Mouse (Mus musculus): ENCODE data around the gene Ppp3r2. TPM values are rescaled to one million over a fixed set of nuclear protein-coding genes. Genes with fewer than 3 reads are reported as not detected.

Gene Ppp3r2
- polyA plus RNA-seq, 1 experiment from 2014 or later = not detected

DNA sequence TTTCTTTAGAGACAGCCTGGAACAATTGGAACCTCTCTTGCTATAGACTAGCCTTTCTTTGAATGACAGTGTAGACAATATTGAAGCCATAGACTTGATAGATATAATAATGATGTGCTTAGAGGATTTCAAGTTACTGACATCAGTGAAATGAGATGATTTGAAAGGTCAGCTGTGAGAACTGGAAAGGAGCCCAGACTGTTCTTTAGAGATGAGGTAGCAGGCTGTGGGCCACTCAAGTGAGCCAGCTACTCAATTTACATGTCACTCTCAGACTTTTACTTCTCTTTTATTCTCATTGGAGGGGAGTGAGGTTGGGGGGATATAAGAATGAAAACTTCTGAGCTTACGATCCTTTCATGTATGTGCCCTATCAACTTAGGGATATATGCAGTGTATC is 22.4 kb downstream of the Ppp3r2 start:
- Histone ChIP-seq H3K9ac (no peak overlapping the region), H3K4me3 (no peak overlapping the region), H3K36me3 (peaks cover 41% of the 10 kb centered on the region), H3K9me3 (no peaks in the 10 kb centered on the region), H3K27me3 (no peaks in the 10 kb centered on the region), H3K4me1 (no peaks in the 10 kb centered on the region), H3K27ac (no peak overlapping the region), H3K4me2 (no peak overlapping the region)
- 88% methylated on average over 1 of the region's 1 CpGs for WGBS
- ATAC-seq (ENCODE audit: borderline replicate concordance, extremely low read depth, low FRiP score, low TSS enrichment) = no peak

DNA sequence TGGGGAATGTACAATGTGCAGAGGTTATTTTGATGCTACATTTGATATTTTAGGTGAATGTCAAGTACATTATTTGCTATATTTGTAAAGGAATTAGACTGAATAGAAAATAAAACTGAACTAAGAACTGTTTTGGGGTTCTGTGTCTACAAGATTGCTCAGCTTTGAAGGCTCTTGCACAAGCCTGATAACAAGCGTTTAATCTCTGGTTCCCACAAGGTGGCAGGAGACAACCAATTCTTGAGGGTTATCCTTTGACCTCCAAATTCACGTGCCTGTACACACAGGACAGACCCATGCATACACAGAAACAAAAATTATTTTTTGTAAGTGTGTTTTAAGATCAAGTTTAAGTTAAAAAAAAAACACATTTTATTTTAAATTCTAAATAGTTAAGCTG is 41.9 kb downstream of the Ppp3r2 start:
- H3K9ac ChIP-seq = no peak overlapping the region
- no peaks in the 10 kb centered on the region for H3K9me3 ChIP-seq
- no peaks in the 10 kb centered on the region for H3K27me3 ChIP-seq
- no peak for ATAC-seq (ENCODE audit: borderline replicate concordance, extremely low read depth, low FRiP score, low TSS enrichment)
- H3K27ac ChIP-seq = no peak overlapping the region
- H3K4me3 ChIP-seq = no peak overlapping the region
- WGBS = 52% methylated on average over 2 of the region's 2 CpGs
- no peak overlapping the region for H3K4me2 ChIP-seq
- H3K36me3 ChIP-seq = peaks cover 75% of the 10 kb centered on the region
- no peaks in the 10 kb centered on the region for H3K4me1 ChIP-seq

- 86% methylated on average over 11 of the region's 11 CpGs for WGBS
- Histone ChIP-seq H3K4me1 (peaks cover 5% of the 10 kb centered on the region), H3K4me3 (no peak overlapping the region), H3K9ac (no peak overlapping the region), H3K27ac (no peak overlapping the region), H3K27me3 (no peaks in the 10 kb centered on the region), H3K9me3 (no peaks in the 10 kb centered on the region), H3K36me3 (peaks cover 74% of the 10 kb centered on the region), H3K4me2 (no peak overlapping the region)
- ATAC-seq (ENCODE audit: borderline replicate concordance, extremely low read depth, low FRiP score, low TSS enrichment) = no peak
Measured at GRCm38 (mm10) chr4:49637821-49638220, 44.0 kb downstream of the Ppp3r2 start.

- peak; percentile 64; the same call in 1 of the 2 replicates for ATAC-seq (ENCODE audit: borderline replicate concordance, extremely low read depth, low FRiP score, low TSS enrichment)
- 0% methylated on average over 30 of the region's 30 CpGs for WGBS
- Histone ChIP-seq H3K36me3 (peaks cover 33% of the 10 kb centered on the region), H3K9me3 (no peaks in the 10 kb centered on the region), H3K27me3 (no peaks in the 10 kb centered on the region), H3K4me3 (peak overlapping the region; percentile 89), H3K27ac (peak overlapping the region; percentile 92), H3K4me1 (peaks cover 5% of the 10 kb centered on the region), H3K9ac (peak overlapping the region; percentile 90), H3K4me2 (peak overlapping the region; percentile 79)
Measured at GRCm38 (mm10) chr4:49632139-49632481, 49.7 kb downstream of the Ppp3r2 start.

DNA sequence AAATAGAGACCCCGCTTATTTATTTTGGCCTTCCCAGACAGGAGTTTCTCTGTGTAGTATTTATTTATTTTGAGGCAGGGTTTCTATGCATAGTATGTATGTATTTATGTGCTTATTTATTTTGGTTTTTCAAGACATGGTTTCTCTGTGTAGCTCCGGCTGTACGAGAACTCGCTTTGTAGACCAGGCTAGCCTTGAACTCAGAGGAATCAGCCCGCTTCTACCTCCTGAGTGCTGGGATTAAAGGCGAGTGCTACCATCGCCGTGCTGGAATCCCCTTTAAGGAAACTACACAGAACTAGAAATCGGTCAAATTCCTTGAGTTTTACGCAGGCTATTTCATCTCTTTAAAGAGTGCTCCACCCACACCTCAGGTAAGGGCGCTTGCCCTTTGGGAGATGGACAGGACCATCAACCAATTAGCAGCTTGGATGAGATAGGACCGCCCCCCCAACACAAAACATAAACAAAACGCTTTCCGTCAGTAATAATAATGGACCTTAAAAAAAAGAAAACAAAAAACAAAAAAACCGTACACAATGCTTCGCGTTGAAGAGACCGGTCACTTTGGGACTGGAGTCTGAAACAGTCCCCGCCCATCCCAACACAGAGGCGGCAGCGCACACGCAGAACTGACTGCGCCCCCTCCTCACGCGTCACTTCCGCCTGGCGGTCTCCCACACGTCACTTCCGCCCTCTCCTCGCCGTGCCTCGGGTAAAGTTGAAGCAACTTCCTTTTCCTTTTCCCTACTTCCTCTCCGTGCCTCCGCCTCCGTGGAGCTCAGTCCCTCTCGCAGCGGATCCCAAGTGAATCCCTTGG is 50.3 kb downstream of the Ppp3r2 start, which contains the start of gene Rnf20:
Gene Rnf20 (plus strand): TSS at position 688 of the 820 bp plus-strand sequence.
- no peaks in the 10 kb centered on the region for H3K27me3 ChIP-seq
- peak within 1 kb of the TSS; percentile 79 for H3K4me2 ChIP-seq
- H3K9ac ChIP-seq = peak within 1 kb of the TSS; percentile 90
- peak within 1 kb of the TSS; percentile 92 for H3K27ac ChIP-seq
- H3K36me3 ChIP-seq = peaks cover 28% of the 10 kb centered on the region
- ATAC-seq (ENCODE audit: borderline replicate concordance, extremely low read depth, low FRiP score, low TSS enrichment) = peak; percentile 98
- H3K9me3 ChIP-seq = no peaks in the 10 kb centered on the region
- H3K4me1 ChIP-seq = peaks cover 8% of the 10 kb centered on the region
- 2% methylated on average over 37 of the region's 37 CpGs for WGBS
- H3K4me3 ChIP-seq = peak within 1 kb of the TSS; percentile 89

GRCm38 (mm10) chr4:49628941-49629340 is 52.9 kb downstream of the Ppp3r2 start:
- Histone ChIP-seq H3K4me2 (no peak overlapping the region), H3K9me3 (no peaks in the 10 kb centered on the region), H3K4me1 (peaks cover 11% of the 10 kb centered on the region), H3K36me3 (0 out of 2 replicates have a peak, but pooled peaks cover 4% of the 10 kb centered on the region), H3K9ac (no peak overlapping the region), H3K4me3 (no peak overlapping the region), H3K27ac (no peak overlapping the region), H3K27me3 (no peaks in the 10 kb centered on the region)
- 76% methylated on average over 5 of the region's 5 CpGs for WGBS
- no peak for ATAC-seq (ENCODE audit: borderline replicate concordance, extremely low read depth, low FRiP score, low TSS enrichment)

Other genes with a start within 250 kb of the Ppp3r2 start
- 0.44 TPM in 1 of 2 replicates, not detected in the other for gene Acnat1, start 208.1 kb downstream of the Ppp3r2 start, polyA plus RNA-seq (2015; fragmentation: Nextera tagmentation; extraction: Ambion mirVana)
- gene Baat, start 175.5 kb downstream of the Ppp3r2 start, polyA plus RNA-seq (2015; fragmentation: Nextera tagmentation; extraction: Ambion mirVana) = not detected in 2 replicates
- 69.2 and 69.3 TPM in 2 replicates for gene Mrpl50, start 160.9 kb downstream of the Ppp3r2 start, polyA plus RNA-seq (2015; fragmentation: Nextera tagmentation; extraction: Ambion mirVana)
- gene Zfp189, start 160.8 kb downstream of the Ppp3r2 start, polyA plus RNA-seq (2015; fragmentation: Nextera tagmentation; extraction: Ambion mirVana) = 9.0 and 9.8 TPM in 2 replicates
- gene Aldob, start 132.5 kb downstream of the Ppp3r2 start, polyA plus RNA-seq (2015; fragmentation: Nextera tagmentation; extraction: Ambion mirVana) = 1.1 and 2.0 TPM in 2 replicates
- 24.2 and 25.3 TPM in 2 replicates for gene Tmem246, start 84.1 kb downstream of the Ppp3r2 start, polyA plus RNA-seq (2015; fragmentation: Nextera tagmentation; extraction: Ambion mirVana)
- 39.8 and 40.8 TPM in 2 replicates for gene Rnf20, start 50.0 kb downstream of the Ppp3r2 start, polyA plus RNA-seq (2015; fragmentation: Nextera tagmentation; extraction: Ambion mirVana)
- gene Grin3a, start 163.7 kb upstream of the Ppp3r2 start, polyA plus RNA-seq (2015; fragmentation: Nextera tagmentation; extraction: Ambion mirVana) = 0.37 and 0.47 TPM in 2 replicates